Mouse (Mus musculus): ENCODE results near the gene Pbx1.

DNA sequence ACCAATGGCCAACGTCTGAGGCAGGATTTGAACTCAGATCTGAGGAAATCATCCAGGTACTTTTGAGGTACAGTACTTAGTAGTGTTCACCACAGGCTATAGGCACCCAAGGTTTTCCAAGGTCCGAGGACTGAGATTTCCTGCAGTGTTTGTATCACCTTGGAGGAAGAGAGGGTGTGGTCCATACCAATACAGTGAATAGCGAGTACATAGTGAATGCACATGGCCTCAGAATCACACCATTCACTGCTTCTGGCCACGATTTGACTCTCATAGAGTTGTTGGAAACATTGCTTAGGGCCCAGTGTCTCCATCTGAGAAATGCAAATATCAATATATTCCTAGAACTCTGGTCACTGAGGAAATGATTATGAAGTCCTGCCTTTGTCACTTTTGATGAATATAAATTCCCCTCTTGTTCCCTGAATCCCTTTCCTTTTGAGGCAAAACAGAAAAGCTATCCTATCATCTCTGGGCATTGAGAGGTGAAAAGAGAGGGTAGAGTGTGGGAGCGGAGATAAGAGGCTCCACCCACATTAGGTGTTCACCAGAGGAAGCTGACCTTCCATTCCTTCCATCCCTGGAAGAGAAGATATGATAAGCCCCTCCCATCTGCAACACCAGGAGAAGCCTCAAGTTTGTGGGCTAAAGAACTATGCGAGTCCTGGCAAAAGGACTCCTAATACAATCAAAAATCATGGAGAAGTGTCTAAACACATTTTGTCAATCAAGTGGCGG, 119.2 kb downstream of the Pbx1 start:
- TF ChIP-seq CTCF (IDR thresholded peaks at IDR 0.05; ENCODE audit: low read depth) (no peak), EP300 (IDR thresholded peaks at IDR 0.05; ENCODE audit: low read depth) (no peak)
